Mouse (Mus musculus): ENCODE data around the gene Prss29. TPM values are rescaled to one million over a fixed set of nuclear protein-coding genes. Genes with fewer than 3 reads are reported as not detected.

Gene Prss29
- polyA plus RNA-seq, 2 experiments, result not detected

GRCm38 (mm10) chr17:25273706-25274501 lies 44.5 kb upstream of the Prss29 start:
- Histone ChIP-seq H3K9ac (replicated peaks) (peak overlapping the region; percentile 99), H3K4me2 (ENCODE audit: low read depth) (peak overlapping the region; percentile 99), H3K27me3 (ENCODE audit: control insufficient read depth, insufficient read depth, low read length) (no peaks in the 10 kb centered on the region), H3K4me3 (ENCODE audit: insufficient read depth in 1 of 2, low read depth in 2 of 2, low read length in 2 of 2) (peak overlapping the region; percentile 82 to 100), H3K36me3 (replicated peaks; ENCODE audit: control insufficient read depth, insufficient read depth, low read depth) (peaks cover 15% of the 10 kb centered on the region), H3K4me1 (replicated peaks; ENCODE audit: control insufficient read depth in 2 of 2, insufficient read depth in 2 of 2, low read length in 1 of 2) (peaks cover 23 to 26% of the 10 kb centered on the region in 2 experiments), H3K27ac (peak overlapping the region; percentile 92), H3K9me3 (ENCODE audit: control insufficient read depth, low read length) (no peaks in the 10 kb centered on the region)
- ATAC-seq (ENCODE audit: insufficient read depth), result peak; percentile 85
- TF ChIP-seq CTCF (IDR thresholded peaks at IDR 0.05; ENCODE audit: low read depth) (peak; percentile 94), EP300 (IDR thresholded peaks at IDR 0.05; ENCODE audit: low read depth) (no peak; the same call in 1 of the 2 replicates)
- under 1% methylated on average over 37 of the region's 45 CpGs for WGBS (ENCODE audit: insufficient replicate concordance)
- peak; percentile 95 to 97 (median 96) for DNase-seq (ENCODE audit: low read depth in 3 of 3, low spot score in 3 of 3)

- ATAC-seq (ENCODE audit: insufficient read depth) (no peak), DNase-seq (ENCODE audit: low read depth in 3 of 3, low spot score in 3 of 3) (no peak)
- H3K36me3 ChIP-seq (replicated peaks; ENCODE audit: control insufficient read depth, insufficient read depth, low read depth), result peaks cover 8% of the 10 kb centered on the region
- H3K4me2 ChIP-seq (ENCODE audit: low read depth), result peak within 1 kb of the TSS; percentile 99
- H3K27me3 ChIP-seq (ENCODE audit: control insufficient read depth, insufficient read depth, low read length), result no peaks in the 10 kb centered on the region
- H3K4me1 ChIP-seq (replicated peaks; ENCODE audit: control insufficient read depth in 2 of 2, insufficient read depth in 2 of 2, low read length in 1 of 2), result peaks cover 23 to 24% of the 10 kb centered on the region in 2 experiments
- WGBS (ENCODE audit: insufficient replicate concordance), result 67% methylated on average over 9 of the region's 9 CpGs
- TF ChIP-seq CTCF (IDR thresholded peaks at IDR 0.05; ENCODE audit: low read depth), result no peak
- TF ChIP-seq EP300 (IDR thresholded peaks at IDR 0.05; ENCODE audit: low read depth), result no peak
- H3K9me3 ChIP-seq (ENCODE audit: control insufficient read depth, low read length), result no peaks in the 10 kb centered on the region
- peak within 1 kb of the TSS; percentile 99 for H3K9ac ChIP-seq (replicated peaks)
- peak within 1 kb of the TSS; percentile 82 to 100 for H3K4me3 ChIP-seq (ENCODE audit: insufficient read depth in 1 of 2, low read depth in 2 of 2, low read length in 2 of 2)
- peak within 1 kb of the TSS; percentile 92 for H3K27ac ChIP-seq
Measured at GRCm38 (mm10) chr17:25274571-25275346, 43.7 kb upstream of the Prss29 start, which contains the start of gene Ube2i. TSS of gene Ube2i (minus strand) at chr17:25274622.

- ATAC-seq (ENCODE audit: insufficient read depth) (no peak), DNase-seq (ENCODE audit: low read depth in 3 of 3, low spot score in 3 of 3) (no peak)
- no peaks in the 10 kb centered on the region for H3K9me3 ChIP-seq (ENCODE audit: control insufficient read depth, low read length)
- H3K4me1 ChIP-seq (replicated peaks; ENCODE audit: control insufficient read depth in 2 of 2, insufficient read depth in 2 of 2, low read length in 1 of 2), result peaks cover 20 to 22% of the 10 kb centered on the region in 2 experiments
- H3K27ac ChIP-seq, result no peak overlapping the region
- 77% methylated on average over 3 of the region's 3 CpGs for WGBS (ENCODE audit: insufficient replicate concordance)
- H3K4me3 ChIP-seq (ENCODE audit: insufficient read depth in 1 of 2, low read depth in 2 of 2, low read length in 2 of 2), result no peak overlapping the region
- no peak overlapping the region for H3K9ac ChIP-seq (replicated peaks)
- H3K36me3 ChIP-seq (replicated peaks; ENCODE audit: control insufficient read depth, insufficient read depth, low read depth), result peaks cover 3% of the 10 kb centered on the region; the same call in 1 of the 2 replicates
- H3K4me2 ChIP-seq (ENCODE audit: low read depth), result no peak overlapping the region
- TF ChIP-seq CTCF (IDR thresholded peaks at IDR 0.05; ENCODE audit: low read depth) (no peak), EP300 (IDR thresholded peaks at IDR 0.05; ENCODE audit: low read depth) (no peak)
- no peaks in the 10 kb centered on the region for H3K27me3 ChIP-seq (ENCODE audit: control insufficient read depth, insufficient read depth, low read length)
Measured at GRCm38 (mm10) chr17:25275833-25276232, 42.6 kb upstream of the Prss29 start.

GRCm38 (mm10) chr17:25282133-25282532 lies 36.3 kb upstream of the Prss29 start:
- Histone ChIP-seq H3K9ac (replicated peaks) (peak overlapping the region; percentile 37; the same call in 1 of the 2 replicates), H3K4me2 (ENCODE audit: low read depth) (peak overlapping the region; percentile 54), H3K27ac (no peak overlapping the region), H3K9me3 (ENCODE audit: control insufficient read depth, low read length) (no peaks in the 10 kb centered on the region), H3K4me1 (replicated peaks; ENCODE audit: control insufficient read depth in 2 of 2, insufficient read depth in 2 of 2, low read length in 1 of 2) (peaks cover 3 to 8% of the 10 kb centered on the region in 2 experiments), H3K36me3 (replicated peaks; ENCODE audit: control insufficient read depth, insufficient read depth, low read depth) (no peaks in the 10 kb centered on the region), H3K27me3 (ENCODE audit: control insufficient read depth, insufficient read depth, low read length) (no peaks in the 10 kb centered on the region), H3K4me3 (ENCODE audit: insufficient read depth in 1 of 2, low read depth in 2 of 2, low read length in 2 of 2) (peak overlapping the region; percentile 14 to 15; a peak in 1 of 4 replicates)
- peak; percentile 67 to 72 (median 68) for DNase-seq (ENCODE audit: low read depth in 3 of 3, low spot score in 3 of 3)
- TF ChIP-seq EP300 (IDR thresholded peaks at IDR 0.05; ENCODE audit: low read depth), result no peak; the same call in 1 of the 2 replicates
- no peak for TF ChIP-seq CTCF (IDR thresholded peaks at IDR 0.05; ENCODE audit: low read depth)
- 20% methylated on average over 11 of the region's 11 CpGs for WGBS (ENCODE audit: insufficient replicate concordance)
- ATAC-seq (ENCODE audit: insufficient read depth), result peak; percentile 75
